Mouse (Mus musculus) inflammation-experienced regulatory T-cells (primary cell): ENCODE measurements around the gene Tmem109. TPM values are rescaled to one million over a fixed set of nuclear protein-coding genes. Genes with fewer than 3 reads are reported as not detected.

ENCODE experiments used
- polyA plus RNA-seq, 2 experiments: library from polyadenylated mRNA; unstranded; fragments of 100-300 nt; shearing (Covaris generic); gene quantifications; one replicate each; pipeline ENCODE4 v1.2.1; 2017

Tmem109 gene
- 10 to 100 TPM; 55.1 to 72.9 TPM for polyA plus RNA-seq

DNA sequence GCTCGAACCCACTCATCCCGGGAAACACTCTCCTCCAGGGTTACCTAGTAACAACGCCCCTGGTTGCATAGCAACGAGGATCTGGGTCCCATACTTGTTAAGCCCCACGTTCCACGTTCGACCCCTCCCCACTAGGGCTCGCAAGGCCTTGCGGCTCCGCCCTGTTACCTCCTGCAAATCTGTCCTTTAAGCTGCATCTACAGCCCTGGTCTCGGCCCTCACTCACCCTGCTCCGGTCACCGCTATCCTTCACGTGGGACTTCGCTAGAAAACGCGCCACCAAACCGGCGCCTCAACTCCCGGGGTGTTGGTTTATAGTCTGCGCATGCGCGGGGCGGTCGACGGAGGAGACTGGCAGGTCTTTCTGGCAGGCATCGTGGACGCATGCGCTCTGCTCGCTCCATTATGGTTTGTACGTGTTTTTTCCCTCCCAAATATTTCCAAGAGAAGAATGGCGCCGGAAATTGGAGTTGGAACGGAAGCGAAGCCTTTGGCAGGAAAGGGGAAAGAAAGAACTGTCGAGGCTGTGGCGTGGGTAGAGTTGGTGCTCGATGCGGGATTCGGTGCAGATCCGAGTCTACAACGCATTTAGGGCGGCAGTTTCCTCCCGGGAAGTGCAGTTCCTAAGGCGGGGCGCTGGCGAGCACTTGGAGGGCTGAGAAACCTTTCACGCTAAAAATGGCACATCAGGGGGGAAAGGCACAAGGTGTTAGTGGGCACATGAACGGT, at the start of gene Tmem109:
Gene Tmem109, minus strand, starts transcription at position 576 of the 729 bp plus-strand sequence.

DNA sequence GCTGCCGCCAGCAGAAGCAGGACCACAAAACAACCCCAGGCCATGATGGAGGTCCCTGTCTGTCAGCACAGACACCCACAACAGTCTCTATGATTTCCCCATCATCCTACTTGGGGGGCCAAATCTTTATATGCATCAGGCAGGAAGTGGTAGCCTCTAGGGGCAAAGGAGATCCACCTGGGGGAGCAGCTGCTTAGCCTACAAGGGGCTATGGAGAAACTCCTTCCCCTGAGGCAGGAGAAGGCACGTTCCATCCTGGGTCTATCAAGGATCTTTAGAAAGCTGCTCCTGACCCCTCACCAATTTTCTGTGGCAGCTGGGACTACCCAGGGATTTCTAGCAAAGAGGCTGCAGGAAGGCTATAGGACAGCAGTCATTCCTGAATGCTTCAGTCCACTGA, 38.7 kb upstream of the Tmem109 start, which contains the start of gene Zp1:
Gene Zp1, minus strand, starts transcription at position 101 of the 400 bp plus-strand sequence.

DNA sequence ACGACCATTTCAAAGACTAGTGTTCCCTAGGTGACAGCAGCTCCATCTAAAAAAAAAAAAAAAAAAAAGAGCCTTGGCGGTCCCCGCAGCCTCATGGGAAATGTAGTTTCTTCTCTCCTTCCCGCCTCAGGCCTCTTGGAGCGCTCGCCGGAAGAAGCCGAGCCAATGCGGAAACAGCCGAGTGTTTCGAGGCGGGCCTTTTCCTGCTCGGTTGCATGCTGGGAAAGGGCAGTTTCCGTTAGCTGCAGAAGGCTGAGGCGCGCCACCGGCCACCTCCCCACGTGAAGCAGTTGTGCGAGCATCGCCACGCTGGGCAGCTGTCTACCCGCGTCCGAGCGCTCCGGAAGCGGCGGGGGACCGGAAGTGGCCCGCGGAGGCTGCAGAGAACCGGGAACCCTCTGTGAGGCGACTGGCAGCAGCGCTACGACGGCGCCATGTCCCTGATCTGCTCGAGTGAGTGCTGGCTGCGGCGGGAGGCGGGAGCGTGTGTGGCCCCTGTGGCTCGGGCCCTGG, 13.3 kb upstream of the Tmem109 start, which contains the start of gene Prpf19:
Gene Prpf19, plus strand, starts transcription at position 216 of the 513 bp plus-strand sequence.

DNA sequence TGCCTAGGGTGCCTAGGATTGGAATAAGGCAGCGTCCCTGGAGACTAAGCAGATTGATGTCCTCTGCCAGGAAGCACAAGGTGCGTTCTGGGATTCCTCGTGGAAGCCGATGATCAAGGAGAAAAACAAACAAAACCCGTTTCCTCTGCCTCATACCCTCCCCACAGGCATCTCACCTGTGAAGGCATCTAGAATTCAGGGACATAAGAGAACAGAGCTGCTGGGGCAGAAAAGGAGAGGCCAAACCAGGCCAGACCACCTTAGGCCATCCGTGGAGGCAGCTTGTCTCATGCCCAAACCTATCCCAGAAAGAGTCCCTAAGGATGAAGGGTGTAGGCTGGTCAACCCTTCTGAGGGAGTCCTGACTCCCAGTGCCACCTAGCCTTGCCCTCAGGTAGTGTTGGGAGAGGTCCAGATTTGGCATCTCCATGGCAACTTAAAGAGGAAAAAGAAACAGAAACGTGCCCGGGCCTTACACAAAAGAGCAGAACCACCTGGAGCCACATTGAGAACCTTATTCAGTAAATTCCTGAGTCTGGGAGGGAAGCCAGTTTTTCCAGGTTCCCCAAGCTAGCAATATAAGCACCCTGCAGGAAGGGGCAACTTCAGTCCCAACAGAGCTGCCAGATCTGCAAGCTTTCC, 11.8 kb downstream of the Tmem109 start, which contains the start of gene Tmem132a:
Gene Tmem132a, minus strand, starts transcription at position 55 of the 642 bp plus-strand sequence.

DNA sequence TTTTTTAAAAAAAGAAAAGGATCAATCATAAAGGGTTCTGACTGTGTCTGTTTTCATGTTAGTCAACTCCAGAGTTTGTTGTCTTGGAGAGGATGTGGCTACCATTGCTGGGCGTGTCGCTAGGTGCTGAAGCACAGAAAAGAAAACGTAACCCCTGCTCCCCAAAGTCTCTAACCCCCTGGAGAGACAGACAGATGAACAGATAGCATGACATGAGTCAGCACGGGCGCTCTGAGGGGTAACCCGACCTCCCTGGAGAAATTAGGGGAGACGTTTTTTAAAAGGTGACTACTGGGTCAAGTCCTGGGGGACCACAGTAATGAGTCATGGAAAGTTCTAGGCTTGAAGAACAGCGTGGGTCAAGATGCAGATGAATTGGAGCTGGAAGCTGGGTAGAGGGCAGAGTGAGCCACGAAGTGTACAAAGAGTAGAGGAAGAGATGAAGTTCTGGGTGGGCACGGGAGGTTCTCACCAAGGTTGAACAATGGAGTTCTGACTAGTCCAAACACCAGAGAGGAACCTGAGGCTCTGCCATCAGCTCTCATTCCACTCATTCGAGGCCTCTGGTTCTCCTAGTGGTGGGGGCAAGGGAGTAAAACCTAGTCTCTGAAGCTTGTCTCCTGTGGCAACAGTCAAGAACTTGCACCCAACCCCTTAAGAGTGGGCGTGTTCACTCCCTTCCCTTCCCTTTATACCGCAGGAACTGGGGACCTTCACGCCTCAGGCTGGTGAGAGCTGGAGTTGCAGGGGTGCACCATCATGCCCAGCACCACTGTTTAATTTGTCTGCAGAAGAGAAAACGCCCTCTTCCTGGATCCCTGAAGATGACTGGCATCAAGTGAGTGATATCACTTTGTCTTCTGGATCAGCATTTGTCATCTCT, 42.5 kb downstream of the Tmem109 start, which contains the start of gene Slc15a3:
Gene Slc15a3, plus strand, starts transcription at position 718 of the 883 bp plus-strand sequence.

DNA sequence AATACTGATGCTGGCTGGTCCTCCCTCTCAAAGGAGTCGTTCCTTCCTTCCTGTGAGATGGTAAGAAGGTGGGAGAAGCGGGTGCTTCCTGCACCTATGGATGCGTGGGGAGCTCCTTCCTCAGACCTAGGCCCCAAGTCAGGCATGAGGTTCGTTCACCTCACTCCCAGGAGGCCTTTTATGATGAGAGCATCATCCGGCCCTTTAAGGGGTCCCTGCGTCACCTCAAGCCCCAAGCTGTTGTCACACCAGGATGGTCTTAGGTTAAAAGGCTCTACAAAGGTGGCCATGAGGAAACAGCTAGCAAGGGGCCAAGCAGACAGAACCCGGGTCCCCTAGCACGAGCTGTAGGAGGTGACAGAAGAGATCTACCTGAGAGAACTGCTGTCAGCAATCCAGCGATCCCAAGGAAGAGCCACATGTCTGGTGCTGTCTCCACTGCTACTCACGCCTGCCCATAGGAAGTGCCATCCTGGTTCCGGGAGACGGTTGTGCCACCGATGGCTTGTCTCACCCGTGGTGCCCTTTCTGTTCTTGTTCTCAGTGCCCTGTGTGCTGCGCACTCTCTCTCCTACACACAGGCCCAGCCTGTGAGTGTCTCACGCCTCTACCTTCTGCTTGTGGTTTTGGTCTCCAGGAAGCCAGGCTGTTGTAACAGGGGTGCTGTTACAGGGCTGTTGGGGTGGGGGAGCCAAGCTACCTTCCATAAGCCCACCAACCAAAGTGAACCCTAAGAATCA, 52.2 kb downstream of the Tmem109 start, which contains the start of gene Cd6:
Gene Cd6, minus strand, starts transcription at position 623 of the 740 bp plus-strand sequence.

Other genes starting within 250 kb of the Tmem109 start
- gene Vwce, start 247.8 kb downstream of the Tmem109 start, polyA plus RNA-seq = 1 to 10 TPM in 1 of 2 experiments, under 1 TPM in 1; 0.10 to 1.5 TPM
- gene Pga5, start 203.9 kb downstream of the Tmem109 start, polyA plus RNA-seq = not detected
- 10 to 100 TPM; 21.6 to 26.0 TPM for gene Vps37c, start 193.3 kb downstream of the Tmem109 start, polyA plus RNA-seq
- gene Cd5, start 143.0 kb downstream of the Tmem109 start, polyA plus RNA-seq = 100 to 1,000 TPM; 557 to 575 TPM
- gene Cd6, start 51.9 kb downstream of the Tmem109 start, polyA plus RNA-seq = 100 to 1,000 TPM; 611 to 643 TPM
- gene Slc15a3, start 42.3 kb downstream of the Tmem109 start, polyA plus RNA-seq = 1 to 10 TPM; 1.8 to 2.7 TPM
- gene Tmem132a, start 12.1 kb downstream of the Tmem109 start, polyA plus RNA-seq = under 1 TPM; 0.72 to 0.87 TPM
- gene Prpf19, start 13.2 kb upstream of the Tmem109 start, polyA plus RNA-seq = 10 to 100 TPM; 82.9 to 98.0 TPM
- gene Zp1, start 38.6 kb upstream of the Tmem109 start, polyA plus RNA-seq = 1 to 10 TPM in 1 of 2 experiments, not detected in 1; 2.3 TPM
- not detected for gene Ptgdr2, start 55.2 kb upstream of the Tmem109 start, polyA plus RNA-seq
- gene Ccdc86, start 67.3 kb upstream of the Tmem109 start, polyA plus RNA-seq = 10 to 100 TPM; 15.5 to 19.1 TPM
- not detected for gene Ms4a10, start 92.7 kb upstream of the Tmem109 start, polyA plus RNA-seq
- gene Ms4a15, start 111.2 kb upstream of the Tmem109 start, polyA plus RNA-seq = 1 to 10 TPM in 1 of 2 experiments, under 1 TPM in 1; 0.12 to 1.7 TPM
- gene Ms4a18, start 136.0 kb upstream of the Tmem109 start, polyA plus RNA-seq = under 1 TPM in 1 of 2 experiments, not detected in 1; 0.45 TPM
- 1 to 10 TPM in 1 of 2 experiments, under 1 TPM in 1; 0.18 to 2.2 TPM for gene Ms4a8a, start 199.1 kb upstream of the Tmem109 start, polyA plus RNA-seq
- not detected for gene 1700017D01Rik, start 248.9 kb upstream of the Tmem109 start, polyA plus RNA-seq